Mouse (Mus musculus): Measurements from ENCODE around the gene Zic1.

DNA sequence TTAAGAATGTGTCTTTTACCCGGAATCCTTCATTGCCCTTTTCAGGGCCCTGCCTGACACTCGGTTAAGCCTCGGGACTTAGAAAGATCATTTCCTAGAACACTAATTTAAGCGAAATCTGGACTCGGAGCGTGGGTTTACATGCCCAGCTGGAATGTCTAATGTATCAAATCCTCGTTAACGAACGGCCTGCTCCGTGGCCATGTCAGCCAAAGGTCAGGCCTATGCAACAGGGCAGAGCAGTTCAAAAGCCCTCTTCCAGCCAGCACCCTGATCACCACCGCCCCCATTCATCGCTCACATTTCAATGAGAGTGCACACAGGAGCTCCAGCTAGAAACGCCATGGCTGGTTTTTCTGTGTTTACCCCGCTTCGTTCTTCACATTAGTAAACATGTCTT is 12.8 kb downstream of the Zic1 start:
- TF ChIP-seq POLR2A (IDR thresholded peaks at IDR 0.05; ENCODE audit: insufficient read depth, low read depth, low read length) (no peak), CTCF (IDR thresholded peaks at IDR 0.05; ENCODE audit: insufficient read depth, low read depth, low read length) (no peak)

Data from olfactory bulb, adult 2 months (tissue).